Mouse (Mus musculus) MEL (cell line): ENCODE data around the gene Id1.

Experiments
- CHD1 ChIP-seq: IDR thresholded peaks from 2 replicates; pipeline ENCODE4 v1.6.1; 2012; ENCODE audit warnings: low read depth, mild to moderate bottlenecking, inconsistent platforms, low read length, improper control_type of control experiment
- CTCF ChIP-seq, 3 experiments: IDR thresholded peaks in 2 of 3; conservative IDR thresholded peaks in 1 of 3; 2 replicates each; pipeline ENCODE4 v1.5.1; 2011 to 2012; ENCODE audit warnings: low read length in 3 of 3, low read depth in 2 of 3, mild to moderate bottlenecking in 2 of 3, improper control_type of control experiment in 1 of 3, inconsistent platforms in 1 of 3, mixed read lengths in 1 of 3, moderate library complexity in 1 of 3; ENCODE audit not compliant: control insufficient read depth in 1 of 3, insufficient read depth in 1 of 3, poor library complexity in 1 of 3, severe bottlenecking in 1 of 3
- EP300 ChIP-seq, 2 experiments: IDR thresholded peaks; 2 replicates each; pipeline ENCODE4 v1.6.1; 2011; ENCODE audit warnings: improper control_type of control experiment in 2 of 2, low read length in 2 of 2, low read depth in 1 of 2, mild to moderate bottlenecking in 1 of 2
- MAFK ChIP-seq: IDR thresholded peaks from 2 replicates; pipeline ENCODE4 v1.6.1; 2011; ENCODE audit warnings: low read depth, mild to moderate bottlenecking, low read length, improper control_type of control experiment, borderline replicate concordance
- POLR2A ChIP-seq, 2 experiments: IDR thresholded peaks; 2 replicates each; pipeline ENCODE4 v1.6.1; 2011 to 2012; ENCODE audit warnings: low read length in 2 of 2, mild to moderate bottlenecking in 2 of 2, control low read depth in 1 of 2, improper control_type of control experiment in 1 of 2, low read depth in 1 of 2, moderate library complexity in 1 of 2; ENCODE audit not compliant: control insufficient read depth in 1 of 2, insufficient read depth in 1 of 2, poor library complexity in 1 of 2
- POLR2AphosphoS2 ChIP-seq: IDR thresholded peaks from 2 replicates; pipeline ENCODE4 v1.6.1; 2011; ENCODE audit warnings: low read length, improper control_type of control experiment
- RCOR1 ChIP-seq: IDR thresholded peaks from 2 replicates; pipeline ENCODE4 v1.6.1; 2012; ENCODE audit warnings: low read depth, mild to moderate bottlenecking, inconsistent platforms, low read length, improper control_type of control experiment
- TAL1 ChIP-seq: IDR thresholded peaks from 2 replicates; pipeline ENCODE4 v1.6.1; 2012; ENCODE audit warnings: mild to moderate bottlenecking, inconsistent platforms, low read length, moderate library complexity, mixed read lengths
- TCF12 ChIP-seq: IDR thresholded peaks from 2 replicates; pipeline ENCODE4 v1.6.1; 2014; ENCODE audit warnings: low read depth, mild to moderate bottlenecking, inconsistent platforms, low read length, improper control_type of control experiment, moderate library complexity
- UBTF ChIP-seq: IDR thresholded peaks from 2 replicates; pipeline ENCODE4 v1.6.1; 2012; ENCODE audit warnings: low read depth, mild to moderate bottlenecking, inconsistent platforms, low read length, improper control_type of control experiment, moderate library complexity, borderline replicate concordance; ENCODE audit not compliant: insufficient read depth

- no peak for TF ChIP-seq EP300 (IDR thresholded peaks at IDR 0.05; ENCODE audit: low read depth in 1 of 2, low read length in 2 of 2)
- no peak for TF ChIP-seq POLR2A (IDR thresholded peaks at IDR 0.05; ENCODE audit: control insufficient read depth in 1 of 2, insufficient read depth in 1 of 2, low read depth in 1 of 2, low read length in 2 of 2, poor library complexity in 1 of 2)
- no peak for TF ChIP-seq CTCF (IDR thresholded peaks at IDR 0.05 in 2 of 3, conservative IDR thresholded peaks at IDR 0.05 in 1 of 3; ENCODE audit: control insufficient read depth in 1 of 3, insufficient read depth in 1 of 3, low read depth in 2 of 3, low read length in 3 of 3, poor library complexity in 1 of 3, severe bottlenecking in 1 of 3)
- TF ChIP-seq UBTF = no peak
- TF ChIP-seq TAL1 = no peak
- TF ChIP-seq RCOR1 = no peak
- no peak for TF ChIP-seq MAFK
- no peak for TF ChIP-seq CHD1
- no peak for TF ChIP-seq TCF12
- TF ChIP-seq POLR2AphosphoS2 = no peak
These were observed 46.6 kb downstream of the Id1 start for GRCm38 (mm10) chr2:152782656-152783055.
